Mouse (Mus musculus) erythroblast, adult 5-6 weeks (primary cell): Measurements from ENCODE around the gene Olfr1055. TPM values are rescaled to one million over a fixed set of nuclear protein-coding genes. Genes with fewer than 3 reads are reported as not detected.
"Not testable (repeated sequence)": the region's sequence is repeated elsewhere in the genome, so short reads cannot be mapped to it uniquely, and the experiment has no call there.

Experiments used
- ATAC-seq: replicated peaks from 2 replicates; pipeline ENCODE4 v1.8.0; 2016; ENCODE audit warnings: moderate number of reproducible peaks, mild to moderate bottlenecking, moderate TSS enrichment, inconsistent platforms; ENCODE audit not compliant: poor library complexity, low FRiP score, severe bottlenecking
- total RNA-seq, 2 experiments: library from RNA; stranded (forward) in 1 of 2; stranded (reverse) in 1 of 2; fragments of 150-400 nt in 1 of 2; fragments of 200-764, 138-1000 nt in 1 of 2; gene quantifications; 2 replicates each; pipeline versions ENCODE4 v1.2.3 to v1.2.4; 2015 to 2017; ENCODE audit warnings: low replicate concordance in 2 of 2

Olfr1055 gene
- not detected in 2 replicates for total RNA-seq (2015; ENCODE audit: low replicate concordance)
- total RNA-seq (2017; ENCODE audit: low replicate concordance): not detected in 2 replicates

DNA sequence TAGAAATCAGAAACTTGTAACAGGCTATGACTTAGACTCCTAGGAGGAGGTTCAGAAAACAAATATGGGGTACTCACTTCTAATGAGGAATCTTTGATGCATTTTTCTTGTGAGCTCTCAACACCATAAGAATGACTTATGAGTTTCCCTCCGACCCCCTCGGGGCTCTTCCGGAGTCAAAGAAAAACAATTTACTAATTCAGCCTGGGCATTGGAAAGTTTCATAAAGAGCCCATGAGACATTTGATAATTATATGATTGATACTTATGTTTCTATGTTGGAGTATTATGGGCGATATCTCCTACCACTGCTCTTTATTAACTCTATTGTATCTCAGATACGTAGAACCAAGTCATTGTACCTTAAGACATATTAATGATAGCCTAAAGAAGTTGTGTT, at the start of gene Olfr1055:
TSS of gene Olfr1055 (minus strand) at position 101 of the 400 bp plus-strand sequence.
- no peak for ATAC-seq

GRCm38 (mm10) chr2:86395114-86395513, 45.0 kb upstream of the Olfr1055 start:
- no peak for ATAC-seq

DNA sequence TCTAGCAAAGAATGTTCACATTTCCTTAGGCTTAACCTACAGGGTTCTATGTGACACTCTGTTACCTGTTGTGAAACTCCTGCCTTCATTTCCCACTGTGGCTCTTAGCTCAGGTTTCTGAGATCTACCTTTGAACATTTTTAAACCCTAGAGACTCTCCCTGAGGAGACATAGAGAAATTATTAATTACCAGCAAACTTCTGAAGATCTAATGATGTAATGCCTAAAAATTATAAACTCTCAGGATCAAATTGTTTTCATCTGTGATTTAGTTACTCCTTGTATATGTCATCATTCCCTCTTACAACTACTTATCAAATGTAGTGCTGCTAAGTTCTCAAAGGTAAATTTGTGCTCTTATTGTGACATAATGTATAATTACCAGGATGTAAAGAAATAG, 38.4 kb upstream of the Olfr1055 start, which contains the start of gene Olfr1058:
TSS of gene Olfr1058 (minus strand) at position 101 of the 400 bp plus-strand sequence.
- ATAC-seq: not testable (repeated sequence)

DNA sequence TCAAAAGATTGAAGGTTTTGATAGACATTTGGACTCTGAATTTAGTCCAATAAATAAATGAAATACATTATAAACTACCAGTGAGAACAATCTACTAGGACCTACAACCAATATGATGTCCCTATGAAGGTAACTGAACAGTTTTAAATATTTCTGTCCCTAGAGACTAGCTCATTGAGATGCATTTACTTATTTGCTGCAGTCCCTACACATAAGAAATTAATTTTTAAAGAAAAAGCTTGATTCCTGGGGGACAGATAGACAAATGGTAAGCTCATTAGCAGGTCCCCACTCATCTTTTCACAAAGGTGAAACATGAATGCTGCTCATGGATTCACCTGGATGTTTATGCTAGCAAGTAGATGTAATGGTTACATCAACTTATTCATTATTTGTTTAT, 28.2 kb upstream of the Olfr1055 start, which contains the start of gene Olfr1057:
TSS of gene Olfr1057 (minus strand) at position 101 of the 400 bp plus-strand sequence.
- no peak for ATAC-seq

DNA sequence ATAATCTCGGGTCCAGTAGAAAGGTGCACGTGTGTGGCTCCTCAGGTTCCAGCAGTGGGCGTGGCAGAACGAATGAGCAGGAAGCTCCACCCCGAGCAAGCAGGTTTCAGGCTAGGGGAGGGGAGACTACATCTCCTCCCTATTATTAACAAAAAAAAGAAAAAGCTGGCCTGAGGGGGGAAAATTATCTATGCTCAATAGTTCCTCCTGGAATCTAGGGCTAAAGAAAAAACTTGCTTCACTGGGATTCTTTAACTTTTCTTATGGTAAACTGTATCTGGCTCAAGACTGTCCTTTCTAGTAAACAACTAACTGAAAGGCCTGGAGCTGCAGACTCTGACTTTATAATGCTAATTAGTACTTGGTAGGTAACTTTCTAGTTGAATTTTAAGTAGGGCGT, 16.3 kb upstream of the Olfr1055 start:
- not testable (repeated sequence) for ATAC-seq

DNA sequence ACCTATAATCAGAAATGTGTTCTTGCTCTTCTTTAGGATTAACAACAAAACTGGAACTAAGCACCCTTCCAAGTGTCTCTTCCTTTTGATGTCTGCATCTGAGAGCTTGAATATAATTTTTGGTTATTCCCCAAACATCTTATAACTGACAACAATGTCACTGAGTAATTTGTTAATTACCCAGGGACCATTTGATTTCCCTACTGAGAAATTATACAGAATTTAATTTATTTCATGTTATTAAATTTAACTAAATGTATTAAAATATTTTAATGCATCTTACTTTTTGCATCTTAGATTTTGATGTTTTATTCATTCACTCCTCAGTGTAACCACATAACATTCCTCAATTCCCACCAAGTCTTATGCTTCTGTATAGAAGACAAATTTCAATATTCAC, 12.3 kb upstream of the Olfr1055 start, which contains the start of gene Olfr1056:
TSS of gene Olfr1056 (minus strand) at position 101 of the 400 bp plus-strand sequence.
- no peak for ATAC-seq

DNA sequence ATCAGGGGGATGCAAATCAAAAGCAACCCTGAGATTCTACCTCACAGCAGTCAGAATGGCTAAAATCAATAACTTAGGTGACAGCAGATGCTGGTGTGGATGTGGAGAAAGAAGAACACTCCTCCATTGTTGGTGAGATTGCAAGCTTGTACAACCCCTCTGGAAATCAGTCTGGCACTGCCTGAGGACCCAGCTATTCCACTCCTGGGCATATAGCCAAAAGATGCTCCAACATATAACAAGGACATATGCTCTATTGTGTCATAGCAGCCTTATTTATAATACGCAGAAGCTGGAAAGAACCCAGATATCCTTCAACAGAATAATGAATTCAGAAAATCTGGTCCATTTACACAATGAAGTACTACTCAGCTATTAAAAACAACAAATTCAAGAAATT, 1.7 kb upstream of the Olfr1055 start:
- not testable (repeated sequence) for ATAC-seq

- no peak for ATAC-seq
Measured at GRCm38 (mm10) chr2:86335333-86335732, 14.8 kb downstream of the Olfr1055 start, which contains the start of gene Olfr1054. Olfr1054 (minus strand) TSS chr2:86335433.

DNA sequence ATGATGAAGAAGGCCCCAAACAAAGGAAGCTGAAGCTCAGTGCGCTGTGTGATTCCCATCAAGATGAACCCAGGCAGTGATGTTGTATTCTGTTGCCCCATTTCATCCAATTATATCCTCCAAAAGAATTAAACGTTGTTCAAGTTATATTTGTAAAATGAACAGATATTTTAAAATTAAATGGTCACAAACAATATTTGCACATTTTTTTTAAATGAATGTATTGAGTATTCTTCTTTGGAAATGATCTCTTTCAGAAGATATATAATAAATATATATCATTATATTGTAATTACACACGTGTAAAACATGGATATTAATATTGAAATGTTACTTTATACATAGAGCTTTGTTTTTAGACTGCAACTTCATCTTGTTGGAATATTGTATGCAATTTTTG, 34.9 kb downstream of the Olfr1055 start, which contains the start of gene Olfr1053:
TSS of gene Olfr1053 (minus strand) at position 101 of the 400 bp plus-strand sequence.
- no peak for ATAC-seq

Other genes with a start within 250 kb of the Olfr1055 start
- gene Olfr1039, start 214.4 kb downstream of the Olfr1055 start, total RNA-seq (2015; ENCODE audit: low replicate concordance): not detected in 2 replicates
- not detected in 2 replicates for gene Olfr1039, start 214.4 kb downstream of the Olfr1055 start, total RNA-seq (2017; ENCODE audit: low replicate concordance)
- not detected in 2 replicates for gene Olfr1040, start 203.6 kb downstream of the Olfr1055 start, total RNA-seq (2015; ENCODE audit: low replicate concordance)
- 2.2 TPM in 1 of 2 replicates, not detected in the other for gene Olfr1040, start 203.6 kb downstream of the Olfr1055 start, total RNA-seq (2017; ENCODE audit: low replicate concordance)
- not detected in 2 replicates for gene Olfr1042, start 188.4 kb downstream of the Olfr1055 start, total RNA-seq (2015; ENCODE audit: low replicate concordance)
- not detected in 2 replicates for gene Olfr1042, start 188.4 kb downstream of the Olfr1055 start, total RNA-seq (2017; ENCODE audit: low replicate concordance)
- gene Olfr1043, start 182.8 kb downstream of the Olfr1055 start, total RNA-seq (2015; ENCODE audit: low replicate concordance): not detected in 2 replicates
- not detected in 2 replicates for gene Olfr1043, start 182.8 kb downstream of the Olfr1055 start, total RNA-seq (2017; ENCODE audit: low replicate concordance)
- gene Olfr1044, start 172.5 kb downstream of the Olfr1055 start, total RNA-seq (2015; ENCODE audit: low replicate concordance): not detected in 2 replicates
- 1.1 TPM in 1 of 2 replicates, not detected in the other for gene Olfr1044, start 172.5 kb downstream of the Olfr1055 start, total RNA-seq (2017; ENCODE audit: low replicate concordance)
- gene Olfr52, start 164.6 kb downstream of the Olfr1055 start, total RNA-seq (2015; ENCODE audit: low replicate concordance): not detected in 2 replicates
- not detected in 2 replicates for gene Olfr52, start 164.6 kb downstream of the Olfr1055 start, total RNA-seq (2017; ENCODE audit: low replicate concordance)
- not detected in 2 replicates for gene Olfr1045, start 147.3 kb downstream of the Olfr1055 start, total RNA-seq (2015; ENCODE audit: low replicate concordance)
- not detected in 2 replicates for gene Olfr1045, start 147.3 kb downstream of the Olfr1055 start, total RNA-seq (2017; ENCODE audit: low replicate concordance)
- not detected in 2 replicates for gene Olfr1046, start 131.0 kb downstream of the Olfr1055 start, total RNA-seq (2015; ENCODE audit: low replicate concordance)
- not detected in 2 replicates for gene Olfr1046, start 131.0 kb downstream of the Olfr1055 start, total RNA-seq (2017; ENCODE audit: low replicate concordance)
- gene Olfr1047, start 118.9 kb downstream of the Olfr1055 start, total RNA-seq (2015; ENCODE audit: low replicate concordance): not detected in 2 replicates
- gene Olfr1047, start 118.9 kb downstream of the Olfr1055 start, total RNA-seq (2017; ENCODE audit: low replicate concordance): not detected in 2 replicates
- gene Olfr1048, start 110.0 kb downstream of the Olfr1055 start, total RNA-seq (2015; ENCODE audit: low replicate concordance): not detected in 2 replicates
- not detected in 2 replicates for gene Olfr1048, start 110.0 kb downstream of the Olfr1055 start, total RNA-seq (2017; ENCODE audit: low replicate concordance)
- not detected in 2 replicates for gene Olfr1049, start 92.0 kb downstream of the Olfr1055 start, total RNA-seq (2015; ENCODE audit: low replicate concordance)
- not detected in 2 replicates for gene Olfr1049, start 92.0 kb downstream of the Olfr1055 start, total RNA-seq (2017; ENCODE audit: low replicate concordance)
- not detected in 2 replicates for gene Olfr1051, start 71.2 kb downstream of the Olfr1055 start, total RNA-seq (2015; ENCODE audit: low replicate concordance)
- not detected in 2 replicates for gene Olfr1051, start 71.2 kb downstream of the Olfr1055 start, total RNA-seq (2017; ENCODE audit: low replicate concordance)
- not detected in 2 replicates for gene Olfr1052, start 57.8 kb downstream of the Olfr1055 start, total RNA-seq (2015; ENCODE audit: low replicate concordance)
- 1.2 TPM in 1 of 2 replicates, not detected in the other for gene Olfr1052, start 57.8 kb downstream of the Olfr1055 start, total RNA-seq (2017; ENCODE audit: low replicate concordance)
- not detected in 2 replicates for gene Olfr1053, start 35.0 kb downstream of the Olfr1055 start, total RNA-seq (2015; ENCODE audit: low replicate concordance)
- not detected in 2 replicates for gene Olfr1053, start 35.0 kb downstream of the Olfr1055 start, total RNA-seq (2017; ENCODE audit: low replicate concordance)
- not detected in 2 replicates for gene Olfr1054, start 14.9 kb downstream of the Olfr1055 start, total RNA-seq (2015; ENCODE audit: low replicate concordance)
- gene Olfr1054, start 14.9 kb downstream of the Olfr1055 start, total RNA-seq (2017; ENCODE audit: low replicate concordance): not detected in 2 replicates
- not detected in 2 replicates for gene Olfr1056, start 12.2 kb upstream of the Olfr1055 start, total RNA-seq (2015; ENCODE audit: low replicate concordance)
- gene Olfr1056, start 12.2 kb upstream of the Olfr1055 start, total RNA-seq (2017; ENCODE audit: low replicate concordance): not detected in 2 replicates
- gene Olfr1057, start 28.1 kb upstream of the Olfr1055 start, total RNA-seq (2015; ENCODE audit: low replicate concordance): not detected in 2 replicates
- gene Olfr1057, start 28.1 kb upstream of the Olfr1055 start, total RNA-seq (2017; ENCODE audit: low replicate concordance): not detected in 2 replicates
- gene Olfr1058, start 38.3 kb upstream of the Olfr1055 start, total RNA-seq (2015; ENCODE audit: low replicate concordance): not detected in 2 replicates
- not detected in 2 replicates for gene Olfr1058, start 38.3 kb upstream of the Olfr1055 start, total RNA-seq (2017; ENCODE audit: low replicate concordance)
- not detected in 2 replicates for gene Olfr1061, start 63.8 kb upstream of the Olfr1055 start, total RNA-seq (2015; ENCODE audit: low replicate concordance)
- not detected in 2 replicates for gene Olfr1061, start 63.8 kb upstream of the Olfr1055 start, total RNA-seq (2017; ENCODE audit: low replicate concordance)
- gene Olfr1062, start 76.5 kb upstream of the Olfr1055 start, total RNA-seq (2015; ENCODE audit: low replicate concordance): 0.42 TPM in 1 of 2 replicates, not detected in the other
- gene Olfr1062, start 76.5 kb upstream of the Olfr1055 start, total RNA-seq (2017; ENCODE audit: low replicate concordance): not detected in 2 replicates
- gene Olfr1065, start 100.3 kb upstream of the Olfr1055 start, total RNA-seq (2015; ENCODE audit: low replicate concordance): not detected in 2 replicates
- not detected in 2 replicates for gene Olfr1065, start 100.3 kb upstream of the Olfr1055 start, total RNA-seq (2017; ENCODE audit: low replicate concordance)
- gene Olfr1066, start 106.0 kb upstream of the Olfr1055 start, total RNA-seq (2015; ENCODE audit: low replicate concordance): not detected in 2 replicates
- gene Olfr1066, start 106.0 kb upstream of the Olfr1055 start, total RNA-seq (2017; ENCODE audit: low replicate concordance): not detected in 2 replicates
- gene Olfr228, start 137.1 kb upstream of the Olfr1055 start, total RNA-seq (2015; ENCODE audit: low replicate concordance): not detected in 2 replicates
- gene Olfr228, start 137.1 kb upstream of the Olfr1055 start, total RNA-seq (2017; ENCODE audit: low replicate concordance): not detected in 2 replicates
- not detected in 2 replicates for gene Olfr1076, start 158.2 kb upstream of the Olfr1055 start, total RNA-seq (2015; ENCODE audit: low replicate concordance)
- gene Olfr1076, start 158.2 kb upstream of the Olfr1055 start, total RNA-seq (2017; ENCODE audit: low replicate concordance): not detected in 2 replicates
- not detected in 2 replicates for gene Olfr1079, start 192.2 kb upstream of the Olfr1055 start, total RNA-seq (2015; ENCODE audit: low replicate concordance)
- gene Olfr1079, start 192.2 kb upstream of the Olfr1055 start, total RNA-seq (2017; ENCODE audit: low replicate concordance): not detected in 2 replicates
- not detected in 2 replicates for gene Olfr1080, start 208.0 kb upstream of the Olfr1055 start, total RNA-seq (2015; ENCODE audit: low replicate concordance)
- not detected in 2 replicates for gene Olfr1080, start 208.0 kb upstream of the Olfr1055 start, total RNA-seq (2017; ENCODE audit: low replicate concordance)
- gene Olfr1082, start 248.7 kb upstream of the Olfr1055 start, total RNA-seq (2015; ENCODE audit: low replicate concordance): not detected in 2 replicates
- not detected in 2 replicates for gene Olfr1082, start 248.7 kb upstream of the Olfr1055 start, total RNA-seq (2017; ENCODE audit: low replicate concordance)